Mouse (Mus musculus) layer of hippocampus, adult 18-20 months (tissue): ENCODE measurements at regions not wholly inside any gene's neighbourhood (a gene's known extent, or its start where the extent isn't known, plus 50 kb on each side); places are given as distances from the start of the nearest gene placed in this dataset.

Experiments
- DNase-seq, 2 experiments: peaks; one replicate each; pipeline ENCODE4 v3.0.0; 2022; ENCODE audit warnings: low spot score in 2 of 2

DNA sequence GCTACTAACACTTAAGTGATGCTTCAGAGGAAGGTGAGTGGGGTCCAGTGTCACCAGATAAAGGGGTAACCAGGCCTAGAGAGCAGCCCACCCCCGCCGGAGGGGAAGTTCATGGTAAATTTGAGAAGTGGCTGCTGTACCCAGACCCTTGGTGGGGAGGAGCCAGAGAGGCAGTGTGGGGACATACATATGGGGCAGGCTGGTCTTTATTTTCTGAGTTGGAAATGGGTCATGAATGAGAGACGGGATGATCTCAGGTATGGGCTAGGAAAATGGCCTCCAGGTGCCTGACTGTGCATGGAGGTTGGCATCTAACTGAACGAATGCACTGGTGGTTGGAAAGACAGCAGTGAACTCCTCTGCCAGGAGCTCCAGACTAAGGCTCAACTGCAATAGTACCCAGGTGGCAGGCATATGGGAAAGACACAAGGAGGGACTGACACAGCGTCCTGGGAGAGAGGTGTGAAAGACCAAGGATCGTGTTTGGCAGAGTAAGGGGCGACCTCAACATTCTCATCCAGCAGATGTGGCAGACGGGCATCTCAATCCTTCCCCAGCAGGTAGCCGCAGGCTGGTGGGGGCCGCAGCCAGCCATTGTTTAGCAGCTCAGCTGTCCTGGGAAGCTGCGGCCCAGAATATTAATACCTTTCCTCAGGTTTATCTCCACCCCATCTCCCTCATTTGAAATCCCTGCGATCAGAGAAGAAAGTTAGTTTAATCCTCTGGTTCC lies 387.7 kb downstream of the Rps24 start:
- DNase-seq, result no peak

DNA sequence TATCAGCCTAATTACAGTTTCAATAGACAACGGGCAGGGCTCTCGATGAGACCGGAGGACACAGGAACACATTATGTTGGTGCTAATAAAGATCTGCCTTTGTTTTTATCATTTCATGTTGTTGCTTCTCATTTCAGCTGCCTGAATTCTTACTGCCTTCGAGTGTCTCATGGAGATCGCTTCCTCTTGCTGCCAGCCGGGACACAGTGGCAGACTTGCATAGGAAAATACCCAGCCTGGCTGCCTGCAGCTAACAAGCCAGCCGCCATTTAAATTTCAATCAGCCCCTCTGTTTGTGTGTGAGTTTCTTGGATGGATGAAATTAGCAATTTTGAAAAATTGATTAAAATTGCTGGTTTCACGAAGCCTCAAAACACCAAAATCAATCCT lies 388.2 kb downstream of the Rps24 start:
- peak in 1 of 2 experiments; percentile 48 for DNase-seq

DNA sequence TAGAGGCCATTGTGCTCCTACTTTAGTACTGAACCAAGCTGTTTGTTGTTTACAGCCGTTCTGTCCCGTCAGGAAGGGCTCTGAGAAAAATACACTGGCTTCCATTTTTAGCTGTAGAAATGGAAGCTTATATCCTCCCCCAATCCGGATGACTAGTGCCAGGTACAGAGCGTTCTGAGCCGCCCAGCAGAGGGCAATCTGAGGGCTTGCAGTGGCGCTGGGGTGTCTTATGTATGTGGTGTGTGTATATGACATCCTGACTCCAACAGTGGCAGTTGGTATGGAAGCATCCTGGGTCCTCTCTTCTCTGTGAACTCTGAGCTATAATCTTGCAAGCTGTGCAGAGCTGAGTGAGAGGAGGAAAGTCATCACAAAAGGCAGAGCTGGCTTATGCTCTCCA lies 389.0 kb downstream of the Rps24 start:
- DNase-seq, result no peak

DNA sequence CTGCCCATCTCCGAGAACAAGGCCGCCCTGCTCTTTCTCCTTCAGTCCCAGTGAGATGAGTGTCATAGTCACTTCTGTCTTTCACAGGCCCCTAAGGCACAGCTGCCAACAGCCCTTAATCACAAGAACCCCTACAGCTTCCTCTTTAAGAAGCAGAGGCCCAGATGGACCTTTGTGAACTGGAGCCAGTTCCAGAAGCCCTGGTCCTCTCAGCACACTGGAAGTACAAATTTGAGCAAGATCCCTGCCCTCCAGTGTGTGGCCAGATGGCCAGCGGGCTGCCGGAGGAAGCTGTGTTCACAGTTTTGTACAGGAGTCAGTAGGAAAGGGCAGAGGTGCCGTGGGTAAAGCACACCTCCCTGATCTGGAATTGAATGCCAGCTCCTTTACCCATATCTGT lies 389.6 kb downstream of the Rps24 start:
- no peak for DNase-seq

DNA sequence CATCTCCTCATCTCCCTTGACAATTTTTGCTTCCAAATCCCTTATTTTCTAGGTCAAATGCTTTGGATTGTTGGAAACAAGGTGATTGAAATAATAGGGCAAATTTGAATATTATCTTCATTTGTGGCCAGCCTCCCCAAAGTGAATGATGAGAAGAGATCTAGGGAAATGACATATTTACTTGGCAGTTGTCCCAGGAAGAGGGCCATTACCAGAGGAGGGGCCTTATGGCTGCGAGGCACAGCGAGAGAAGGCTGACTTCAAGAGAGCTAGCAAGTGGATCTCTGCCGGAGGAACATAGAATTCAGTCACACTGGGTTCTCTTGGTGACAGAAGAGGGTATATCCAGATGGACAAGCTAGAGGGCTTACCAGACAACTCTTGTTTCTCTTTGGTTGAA lies 390.9 kb downstream of the Rps24 start:
- no peak for DNase-seq

DNA sequence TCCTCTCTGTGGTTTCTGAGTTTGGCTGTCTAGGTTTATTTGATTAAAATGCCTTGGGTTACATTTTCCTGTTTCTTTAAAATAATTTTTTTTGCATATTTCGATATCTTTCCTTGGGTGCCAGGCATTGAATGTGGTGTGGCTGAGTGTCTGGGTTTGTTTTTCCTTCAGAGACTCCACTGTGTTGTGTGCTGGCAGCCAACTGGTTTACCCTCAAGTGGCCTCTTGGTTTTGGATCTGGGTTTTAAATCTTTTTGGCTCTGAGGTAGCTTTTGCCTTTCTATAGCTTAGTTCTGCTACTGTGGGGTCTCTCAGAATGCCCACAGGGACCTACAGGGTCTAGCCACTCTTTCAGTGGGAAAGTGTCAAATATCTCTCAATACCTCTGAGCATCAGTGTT lies 399.2 kb downstream of the Rps24 start:
- DNase-seq, result no peak

DNA sequence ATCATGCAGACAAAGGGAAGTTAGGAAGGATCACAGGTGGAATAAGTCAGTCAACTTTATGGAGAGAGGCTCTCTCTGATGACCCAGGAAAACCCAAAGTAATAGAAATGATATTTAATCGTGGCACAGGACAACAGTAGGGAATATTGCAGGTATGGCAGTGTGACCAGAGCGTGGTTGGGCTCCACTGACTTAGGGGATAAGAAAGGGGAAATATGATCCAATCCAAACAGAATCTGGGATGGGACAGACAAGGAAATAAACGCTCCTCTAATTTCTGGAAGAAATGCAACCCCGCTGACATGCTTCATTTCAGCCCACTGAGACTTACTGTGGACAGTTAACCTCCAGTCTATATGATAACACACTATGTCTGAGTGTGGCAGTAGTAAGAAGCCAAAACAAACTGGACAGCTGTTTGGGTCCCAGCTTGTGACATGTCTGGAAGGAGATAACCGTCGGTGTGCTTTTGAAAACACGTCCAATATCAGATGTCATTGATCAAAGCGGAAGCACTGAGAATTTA lies 400.0 kb downstream of the Rps24 start:
- no peak for DNase-seq

DNA sequence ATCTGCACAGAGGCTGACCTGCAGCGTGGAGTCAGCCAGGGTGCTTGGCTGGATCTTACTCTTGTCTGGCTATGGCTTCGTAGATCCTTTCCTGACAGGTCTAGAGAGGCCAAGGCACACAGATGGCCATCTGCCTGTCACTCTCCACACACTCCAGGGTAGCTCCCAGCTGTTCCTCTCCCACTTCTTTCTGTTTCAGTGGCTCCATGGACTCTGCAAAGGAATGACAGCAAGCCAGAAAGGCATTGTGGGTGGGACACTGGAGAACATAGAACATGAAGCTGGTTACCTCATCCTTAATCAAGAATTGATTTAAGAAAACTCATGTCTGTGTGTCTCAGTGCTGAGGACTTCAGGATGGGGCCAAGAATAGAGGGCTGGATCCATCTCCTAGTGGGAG lies 403.9 kb downstream of the Rps24 start:
- no peak for DNase-seq

DNA sequence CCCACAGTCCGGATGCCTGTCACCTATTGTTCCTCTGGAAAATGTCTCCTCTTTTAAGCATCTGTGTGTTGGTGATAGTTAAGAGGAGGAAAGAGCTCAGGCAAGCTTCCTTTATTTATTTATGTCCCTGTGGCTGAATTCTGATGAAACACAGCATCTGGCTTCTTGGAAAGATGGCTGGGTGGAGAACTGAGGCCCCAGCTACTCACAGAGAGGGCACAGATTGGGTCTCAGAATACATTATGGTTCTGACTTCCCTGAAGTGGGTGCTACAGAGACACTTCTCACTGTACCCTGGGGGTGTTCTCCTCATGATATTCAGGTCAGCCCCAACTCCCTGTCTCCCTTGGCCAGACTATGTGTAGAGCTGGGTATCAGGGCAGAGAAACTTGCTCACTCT lies 408.3 kb downstream of the Rps24 start:
- no peak for DNase-seq

DNA sequence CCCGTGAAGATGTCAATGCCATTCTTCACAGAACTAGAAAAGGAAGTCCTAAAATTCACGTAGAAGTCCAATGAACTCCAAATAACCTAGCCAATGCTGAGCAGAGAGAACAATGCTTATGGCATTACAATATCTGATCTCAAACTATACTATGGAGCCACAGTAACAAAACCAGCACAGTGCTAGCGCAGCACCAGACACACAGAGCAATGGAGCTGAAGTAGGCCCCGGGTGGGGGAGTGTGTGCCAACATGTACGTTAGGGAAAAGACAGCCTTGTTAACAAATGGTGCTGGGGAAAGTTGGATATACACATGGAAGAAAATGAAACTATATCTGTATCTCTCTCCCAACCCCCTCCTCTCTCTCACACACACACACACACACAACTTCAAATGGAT lies 409.8 kb downstream of the Rps24 start:
- DNase-seq, result no peak

DNA sequence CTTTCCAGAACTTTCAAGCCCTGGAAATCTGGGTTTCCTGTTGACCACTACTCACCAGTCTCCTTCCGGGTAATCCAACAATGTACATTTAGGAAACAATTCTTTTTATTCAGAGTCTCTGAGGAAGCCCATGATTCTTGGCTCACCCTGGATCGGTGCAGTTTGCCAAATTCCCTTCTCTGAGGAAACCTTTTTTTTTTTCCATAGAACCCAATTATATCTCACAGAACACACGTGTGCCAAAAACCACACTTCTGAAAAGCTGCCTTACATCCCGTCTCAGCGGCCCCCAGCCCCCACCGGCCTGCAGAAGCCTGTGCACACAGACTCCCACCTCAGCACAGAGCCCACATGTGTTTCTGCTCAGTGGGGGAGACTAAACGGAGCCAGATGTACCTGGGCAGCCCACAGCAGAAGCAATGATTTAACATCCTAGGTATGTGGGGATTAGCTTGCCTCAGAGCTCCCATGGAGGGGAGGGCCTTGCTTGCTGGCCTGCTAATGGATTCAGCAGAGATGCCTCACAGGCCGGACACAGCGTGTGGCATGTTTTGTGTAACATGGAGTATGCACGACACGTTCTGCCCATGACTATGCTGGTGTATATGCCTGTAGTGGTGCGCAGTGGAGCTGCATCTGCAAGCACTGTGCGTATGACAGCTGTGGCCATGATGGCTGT lies 413.7 kb downstream of the Rps24 start:
- DNase-seq, result no peak

DNA sequence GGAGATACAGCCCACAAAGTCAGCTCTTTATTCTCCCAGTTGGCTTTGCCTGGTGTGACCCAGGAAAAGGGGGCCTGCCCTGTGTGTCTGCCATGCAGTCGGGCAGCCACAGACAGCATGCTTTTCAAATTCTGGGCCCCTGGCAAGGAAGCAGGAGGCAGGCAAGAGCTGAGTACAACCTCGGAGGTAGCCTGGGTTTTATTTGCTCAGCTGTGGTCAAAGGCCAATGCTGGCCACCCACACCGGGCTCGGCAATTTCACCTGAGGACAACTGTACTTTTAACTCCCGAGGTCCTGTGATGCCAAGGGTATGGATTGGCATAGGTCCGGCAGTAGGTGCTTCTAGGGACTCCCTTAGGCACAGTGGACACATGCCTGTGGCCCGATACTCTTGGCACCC lies 414.8 kb downstream of the Rps24 start:
- DNase-seq, result no peak

DNA sequence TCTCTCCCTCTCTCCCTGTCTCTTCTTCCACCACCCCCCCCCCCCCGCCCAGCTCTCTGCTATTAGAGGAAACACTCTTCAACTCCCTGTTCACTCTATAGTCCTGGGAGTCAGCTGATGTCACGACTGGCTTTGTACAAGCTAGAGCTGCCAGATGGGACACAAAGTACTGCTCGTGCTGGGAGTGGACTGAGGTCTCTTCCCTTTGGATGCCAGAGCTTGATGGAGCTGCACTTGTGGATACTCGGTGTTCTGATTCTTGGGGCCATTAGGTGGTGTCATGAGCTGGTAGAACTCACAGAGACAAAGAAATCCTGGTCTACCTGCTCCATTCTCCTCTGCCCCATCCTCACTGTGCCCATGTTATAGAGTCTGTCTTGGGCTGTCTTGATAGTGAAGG lies 415.9 kb downstream of the Rps24 start:
- no peak for DNase-seq

DNA sequence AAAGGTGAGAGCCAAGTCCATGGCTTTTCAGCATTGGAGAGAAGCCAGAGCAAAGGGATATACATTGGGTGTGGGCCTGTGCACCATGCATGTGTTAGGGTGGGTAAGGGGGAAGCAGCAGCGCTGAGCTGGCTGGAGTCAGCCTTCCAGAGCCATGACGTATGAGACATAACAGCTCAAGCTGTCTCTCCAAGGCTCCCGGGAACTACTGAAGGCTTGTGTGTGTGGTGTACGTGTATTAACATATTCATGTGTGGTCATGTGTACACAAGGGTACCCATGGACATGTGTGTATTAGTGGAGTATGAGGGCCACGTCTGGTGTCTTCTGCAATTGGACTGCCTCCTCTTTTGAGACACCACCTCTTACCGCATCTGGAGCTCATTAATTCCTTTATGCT lies 417.8 kb downstream of the Rps24 start:
- DNase-seq, result no peak

DNA sequence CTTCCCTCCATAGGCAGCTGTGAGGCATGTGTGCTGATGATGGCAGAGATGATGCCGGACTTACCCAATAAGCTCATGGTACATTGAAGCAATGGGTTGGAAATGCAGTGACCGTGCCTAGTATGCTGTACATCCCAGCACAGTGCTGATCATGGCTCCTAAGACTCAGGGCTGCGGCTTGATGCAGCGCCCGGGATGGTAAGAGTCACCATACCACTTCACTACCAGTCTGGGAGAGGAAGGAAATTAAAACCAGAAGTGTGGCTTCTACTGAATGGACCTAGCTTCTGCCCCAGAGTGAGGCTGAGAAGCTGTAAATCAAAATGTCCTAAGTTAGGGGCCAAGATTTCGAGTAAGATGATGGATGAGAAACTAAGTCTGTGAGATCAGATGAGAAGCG lies 420.0 kb downstream of the Rps24 start:
- no peak for DNase-seq

DNA sequence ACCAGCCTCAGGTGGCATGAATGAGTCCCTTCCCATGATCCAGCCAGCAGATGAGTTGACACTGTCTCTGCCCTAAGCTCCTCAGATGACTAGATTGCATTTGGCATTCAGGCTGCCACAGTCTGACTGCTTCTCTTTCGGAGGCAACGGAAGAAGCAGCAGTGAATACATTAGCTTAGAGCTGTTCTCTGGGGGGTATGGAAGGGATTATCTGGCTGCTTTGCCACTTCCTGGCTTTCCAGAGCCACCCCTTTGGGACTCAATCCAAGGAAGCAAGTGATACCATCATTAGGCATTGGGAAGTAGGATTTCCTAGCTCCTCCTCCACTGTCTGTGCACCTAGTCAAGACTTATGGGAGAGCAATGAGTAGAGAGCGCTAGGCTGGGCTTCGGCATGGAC lies 421.5 kb downstream of the Rps24 start:
- no peak for DNase-seq

DNA sequence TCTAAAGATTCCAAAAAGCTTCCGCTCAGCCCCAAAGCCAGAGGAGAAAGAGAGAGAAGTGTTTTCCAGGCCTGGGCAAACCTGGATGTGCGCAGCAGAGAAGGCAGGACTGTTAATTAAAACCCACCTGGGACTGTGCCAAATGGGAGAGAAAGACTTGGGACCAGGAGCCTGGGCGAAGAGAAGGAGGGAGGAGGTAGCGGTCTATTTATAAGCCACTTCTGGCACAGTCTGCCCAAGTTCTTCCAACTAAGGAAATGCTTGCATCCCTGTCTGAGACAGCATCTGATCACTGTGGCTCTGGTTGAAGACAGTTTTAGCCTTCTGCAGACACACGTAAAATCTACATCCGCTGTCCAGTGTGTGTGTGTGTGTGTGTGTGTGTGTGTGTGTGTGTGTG lies 424.7 kb downstream of the Rps24 start:
- DNase-seq, result peak; percentile 25 to 59

DNA sequence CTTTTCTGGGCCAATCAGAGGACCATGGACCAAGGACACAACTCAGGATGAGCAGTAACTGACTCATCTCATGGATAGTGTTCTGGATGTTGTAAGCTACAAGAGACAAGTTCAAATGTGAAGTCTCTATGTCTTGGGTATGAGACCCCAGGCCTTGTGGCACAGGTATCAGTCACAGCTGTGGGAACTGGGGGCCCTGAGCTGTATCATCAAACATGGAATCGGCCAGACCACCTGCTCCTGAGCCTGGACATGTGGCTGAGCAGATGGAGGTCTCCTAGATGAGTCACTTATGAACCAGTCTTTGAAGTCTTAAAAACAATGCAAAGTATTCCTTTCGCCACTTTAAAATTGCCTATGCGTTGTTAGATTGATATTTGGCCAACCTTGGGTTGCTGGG lies 432.1 kb downstream of the Rps24 start:
- no peak for DNase-seq

DNA sequence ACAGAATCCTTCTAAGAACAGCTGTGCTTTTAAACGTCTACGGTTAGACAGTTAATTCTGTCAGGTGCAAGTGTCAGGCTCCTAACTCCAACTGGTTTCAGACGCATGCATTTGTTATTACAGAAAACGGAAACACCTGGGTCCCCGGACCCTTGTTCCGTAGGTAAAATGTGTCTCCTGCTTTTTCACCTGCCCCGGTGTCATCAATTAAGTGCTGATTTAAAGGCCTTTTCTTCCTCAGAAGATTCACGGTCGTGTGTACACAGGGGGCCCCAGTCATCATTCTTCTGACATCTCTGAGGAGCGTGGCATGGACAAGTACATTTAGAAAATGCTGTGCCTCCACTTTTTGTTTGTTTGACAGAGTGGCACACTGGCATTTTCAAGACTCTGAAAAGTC lies 435.1 kb downstream of the Rps24 start:
- DNase-seq, result no peak

DNA sequence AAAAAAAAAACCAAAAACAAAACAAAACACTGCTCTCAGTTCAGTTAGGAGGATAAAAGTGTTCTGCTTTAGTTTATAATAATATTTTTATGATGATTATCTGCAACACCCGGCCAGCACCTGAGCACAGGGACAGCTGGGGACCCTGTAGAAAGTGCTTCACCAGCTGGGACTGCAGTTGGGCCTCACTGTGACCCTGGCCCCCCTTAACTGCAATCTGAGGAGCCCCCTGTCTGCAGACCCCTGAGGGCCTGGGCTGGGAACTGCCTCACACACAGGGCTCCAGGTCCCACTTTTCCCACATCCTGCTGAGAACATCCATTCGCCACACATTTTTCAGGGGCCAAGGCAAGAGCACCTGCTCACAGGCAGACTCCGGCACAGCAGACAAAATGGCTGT lies 437.6 kb downstream of the Rps24 start:
- no peak for DNase-seq

DNA sequence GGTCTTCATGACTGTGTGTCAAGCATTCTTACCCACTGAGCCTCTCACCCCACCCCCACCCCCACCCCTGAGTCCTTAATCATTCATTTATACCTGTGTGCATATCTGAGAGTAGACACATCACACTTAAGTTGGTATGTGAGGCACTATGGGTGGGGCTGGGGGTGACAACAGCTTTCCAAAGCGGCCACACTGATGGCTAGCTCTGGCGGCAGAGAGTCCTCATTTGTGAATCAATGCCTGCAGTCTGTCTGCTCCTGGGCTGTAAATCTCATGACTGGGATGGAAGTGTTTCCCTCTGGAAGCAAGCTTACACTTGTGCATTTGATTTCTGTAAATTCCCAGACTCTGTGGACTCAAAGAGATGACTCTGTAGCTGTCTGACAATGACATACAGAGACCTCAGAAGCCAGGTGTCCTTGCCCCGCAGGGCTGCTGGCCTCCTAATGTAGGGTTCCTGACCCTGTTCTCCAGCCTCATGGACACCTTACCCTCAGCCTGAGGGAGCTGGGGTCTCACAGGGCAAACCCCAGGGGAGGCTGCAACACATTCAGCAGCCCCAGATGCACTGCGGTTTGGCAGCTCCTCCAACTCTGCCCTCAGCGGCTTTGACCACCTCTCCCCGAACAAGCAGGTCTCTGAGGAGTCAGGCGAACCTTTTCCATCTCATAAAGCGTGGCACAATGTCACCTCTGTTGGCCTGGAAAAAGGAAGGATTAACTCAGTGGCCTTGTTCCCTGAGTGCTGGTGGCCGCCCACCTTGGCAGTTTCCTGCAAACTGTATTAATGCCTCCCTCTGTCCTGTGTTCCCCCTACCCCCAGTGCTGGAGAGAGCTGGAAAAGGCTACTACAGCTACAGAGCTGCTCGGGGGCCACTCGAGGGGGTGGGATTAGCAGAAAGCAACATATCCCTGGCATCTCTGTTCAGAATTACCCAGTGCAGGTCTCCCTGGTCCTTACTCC lies 439.4 kb downstream of the Rps24 start:
- DNase-seq, result no peak

DNA sequence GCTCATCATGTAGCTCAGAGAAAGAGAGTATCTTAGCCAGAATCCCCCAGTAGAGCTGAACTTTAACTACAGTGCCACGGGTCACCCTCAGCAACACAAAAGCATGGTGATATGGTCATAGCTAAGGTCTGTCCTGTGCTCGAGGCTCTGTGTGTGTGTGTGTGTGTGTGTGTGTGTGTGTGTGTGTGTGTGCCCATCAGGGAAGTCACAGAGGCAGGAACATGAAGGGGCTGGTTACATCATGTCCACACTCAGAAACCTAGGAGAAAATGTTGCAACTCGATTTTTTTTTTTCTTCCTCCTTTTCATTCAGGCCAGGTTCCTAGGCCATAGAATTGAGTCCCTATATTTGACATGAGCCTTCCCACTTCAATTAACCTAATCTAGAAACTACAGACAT lies 441.8 kb downstream of the Rps24 start:
- DNase-seq, result no peak
